Mouse (Mus musculus): ENCODE results near the gene Npb. TPM values are rescaled to one million over a fixed set of nuclear protein-coding genes. Genes with fewer than 3 reads are reported as not detected.

Gene Npb
- polyA plus RNA-seq, 1 experiment from 2014 or later: 0.79 TPM

GRCm38 (mm10) chr11:120630881-120631725 lies 22.8 kb downstream of the Npb start:
- Histone ChIP-seq H3K27ac (peak overlapping the region; percentile 64; the same call in 1 of the 2 replicates), H3K9ac (peak overlapping the region; percentile 95), H3K27me3 (no peaks in the 10 kb centered on the region), H3K4me2 (peak overlapping the region; percentile 86), H3K4me3 (peak overlapping the region; percentile 94; the same call in 1 of the 2 replicates), H3K9me3 (no peaks in the 10 kb centered on the region), H3K36me3 (peaks cover 31% of the 10 kb centered on the region), H3K4me1 (replicated peaks) (peaks cover 43% of the 10 kb centered on the region)
- 54% methylated on average over 7 of the region's 7 CpGs for WGBS
- no peak for ATAC-seq (ENCODE audit: low FRiP score)

DNA sequence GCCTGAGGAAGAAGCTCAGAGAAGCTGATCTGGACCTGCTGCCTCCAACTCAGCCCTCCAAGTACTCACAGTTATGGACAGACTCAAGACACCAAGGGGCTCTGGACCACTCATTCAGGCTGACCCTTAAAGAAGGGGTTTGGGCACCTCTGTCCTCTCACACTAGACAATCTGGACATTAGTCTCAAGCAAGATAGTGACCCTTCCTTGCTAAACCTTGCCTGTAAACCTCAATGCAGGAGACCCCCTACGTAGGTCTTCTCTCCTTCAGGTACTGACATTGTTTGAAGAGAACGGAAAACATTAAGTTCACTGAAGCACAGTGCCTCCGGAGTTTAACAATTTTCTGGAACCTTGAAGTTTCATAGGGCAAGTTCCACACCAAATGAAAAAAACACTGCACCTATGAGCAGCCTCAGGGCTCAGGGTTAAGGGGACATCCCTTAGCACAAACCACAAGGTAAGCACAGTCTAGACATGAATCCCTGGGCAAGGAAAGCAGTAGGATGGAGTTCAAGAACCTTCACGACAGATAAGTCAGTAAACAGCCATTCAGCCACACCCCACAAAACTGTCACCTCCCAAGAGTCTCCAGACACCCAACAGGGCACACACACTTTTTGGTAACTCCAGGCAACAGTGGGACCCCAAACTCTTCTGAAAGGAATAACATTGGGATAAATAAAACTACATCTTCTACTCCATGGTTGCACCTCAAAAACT lies 23.6 kb downstream of the Npb start:
- Histone ChIP-seq H3K27ac (peak overlapping the region; percentile 92; the same call in 1 of the 2 replicates), H3K9ac (peak overlapping the region; percentile 95), H3K4me2 (peak overlapping the region; percentile 86), H3K27me3 (no peaks in the 10 kb centered on the region), H3K36me3 (peaks cover 24% of the 10 kb centered on the region), H3K9me3 (no peaks in the 10 kb centered on the region), H3K4me3 (peak overlapping the region; percentile 94), H3K4me1 (replicated peaks) (peaks cover 43% of the 10 kb centered on the region)
- no peak for ATAC-seq (ENCODE audit: low FRiP score)
- WGBS: 69% methylated on average over 4 of the region's 4 CpGs

- Histone ChIP-seq H3K4me3 (peak overlapping the region; percentile 94), H3K4me1 (replicated peaks) (peaks cover 43% of the 10 kb centered on the region), H3K4me2 (peak overlapping the region; percentile 86), H3K27me3 (no peaks in the 10 kb centered on the region), H3K27ac (peak overlapping the region; percentile 92), H3K9me3 (no peaks in the 10 kb centered on the region), H3K36me3 (peaks cover 15% of the 10 kb centered on the region), H3K9ac (peak overlapping the region; percentile 95)
- WGBS: under 1% methylated on average over 106 of the region's 116 CpGs
- peak; percentile 87 for ATAC-seq (ENCODE audit: low FRiP score)
These were observed 24.6 kb downstream of the Npb start for GRCm38 (mm10) chr11:120632559-120633519.

- peaks cover 43% of the 10 kb centered on the region for H3K4me1 ChIP-seq (replicated peaks)
- H3K9me3 ChIP-seq: no peaks in the 10 kb centered on the region
- H3K9ac ChIP-seq: peak within 1 kb of the TSS; percentile 95
- H3K27ac ChIP-seq: peak within 1 kb of the TSS; percentile 92
- no peaks in the 10 kb centered on the region for H3K27me3 ChIP-seq
- H3K4me3 ChIP-seq: peak within 1 kb of the TSS; percentile 94
- H3K4me2 ChIP-seq: peak within 1 kb of the TSS; percentile 86
- 10% methylated on average over 58 of the region's 58 CpGs for WGBS
- peaks cover 12% of the 10 kb centered on the region for H3K36me3 ChIP-seq
- peak; percentile 87 for ATAC-seq (ENCODE audit: low FRiP score)
These were observed 25.5 kb downstream of the Npb start, which contains the start of gene Mafg for GRCm38 (mm10) chr11:120633520-120634343. Gene Mafg, minus strand, starts transcription at chr11:120633600.

GRCm38 (mm10) chr11:120634810-120635209 lies 26.5 kb downstream of the Npb start:
- H3K4me3 ChIP-seq: no peak overlapping the region
- no peak for ATAC-seq (ENCODE audit: low FRiP score)
- H3K27ac ChIP-seq: no peak overlapping the region
- H3K9ac ChIP-seq: no peak overlapping the region
- no peak overlapping the region for H3K4me2 ChIP-seq
- WGBS: 81% methylated on average over 5 of the region's 5 CpGs
- peaks cover 39% of the 10 kb centered on the region for H3K4me1 ChIP-seq (replicated peaks)
- H3K36me3 ChIP-seq: 0 out of 2 replicates have a peak, but pooled peaks cover under 1% of the 10 kb centered on the region
- no peaks in the 10 kb centered on the region for H3K27me3 ChIP-seq
- no peaks in the 10 kb centered on the region for H3K9me3 ChIP-seq

DNA sequence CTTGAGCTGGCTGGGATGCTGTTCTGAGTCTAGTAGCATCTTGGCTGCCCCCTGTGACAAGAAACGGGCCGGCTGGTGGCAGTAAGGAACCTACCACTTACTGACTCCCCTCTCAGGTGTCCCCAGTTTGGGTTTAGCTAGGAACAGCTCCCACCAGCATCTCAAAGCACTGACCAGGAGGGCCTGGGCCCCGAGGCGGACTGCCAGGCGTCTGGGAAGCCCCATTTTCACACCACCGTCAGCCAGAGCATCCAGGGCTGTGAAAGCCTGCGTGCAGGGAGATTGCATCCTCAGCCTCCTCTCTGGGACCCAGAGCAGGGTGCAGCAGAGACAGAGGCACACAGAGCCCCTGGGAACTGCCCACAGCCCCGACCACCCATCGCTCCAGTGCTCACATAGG lies 33.0 kb downstream of the Npb start:
- no peak overlapping the region for H3K27ac ChIP-seq
- 67% methylated on average over 9 of the region's 9 CpGs for WGBS
- peak overlapping the region; percentile 39; the same call in 1 of the 2 replicates for H3K9ac ChIP-seq
- no peak overlapping the region for H3K4me2 ChIP-seq
- ATAC-seq (ENCODE audit: low FRiP score): no peak
- H3K36me3 ChIP-seq: no peaks in the 10 kb centered on the region
- 0 out of 2 replicates have a peak, but pooled peaks cover 11% of the 10 kb centered on the region for H3K27me3 ChIP-seq
- H3K9me3 ChIP-seq: no peaks in the 10 kb centered on the region
- H3K4me3 ChIP-seq: no peak overlapping the region
- peaks cover 18% of the 10 kb centered on the region for H3K4me1 ChIP-seq (replicated peaks)

DNA sequence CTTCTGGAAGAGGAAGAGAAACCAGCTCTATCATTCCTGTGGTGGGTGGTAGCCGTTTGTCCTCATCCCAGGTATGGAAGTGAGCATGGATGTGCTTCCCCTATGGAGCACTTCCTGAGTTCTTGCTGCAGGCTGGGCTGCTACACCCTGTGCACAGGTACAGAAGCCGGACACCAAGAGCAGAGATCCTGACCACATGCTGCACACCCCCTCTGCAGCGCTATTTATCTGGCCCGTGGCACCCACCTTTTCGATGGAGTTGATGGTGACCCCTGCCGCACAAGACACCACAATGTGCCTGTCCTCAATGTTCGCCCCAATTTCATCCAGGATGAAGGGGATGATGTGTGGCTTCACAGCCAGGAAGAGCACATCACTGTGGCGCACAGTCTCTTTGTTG lies 33.6 kb downstream of the Npb start:
- Histone ChIP-seq H3K27me3 (peaks cover 14% of the 10 kb centered on the region; the same call in 1 of the 2 replicates), H3K4me1 (replicated peaks) (peaks cover 18% of the 10 kb centered on the region), H3K36me3 (no peaks in the 10 kb centered on the region), H3K9ac (no peak overlapping the region), H3K4me3 (no peak overlapping the region), H3K9me3 (no peaks in the 10 kb centered on the region), H3K27ac (no peak overlapping the region), H3K4me2 (0 out of 2 replicates have a peak overlapping the region, but pooled peaks have one; percentile 71)
- no peak for ATAC-seq (ENCODE audit: low FRiP score)
- WGBS: 89% methylated on average over 8 of the region's 8 CpGs

GRCm38 (mm10) chr11:120642939-120643600 lies 34.8 kb downstream of the Npb start:
- peak; percentile 80 for ATAC-seq (ENCODE audit: low FRiP score)
- H3K4me2 ChIP-seq: peak overlapping the region; percentile 71

DNA sequence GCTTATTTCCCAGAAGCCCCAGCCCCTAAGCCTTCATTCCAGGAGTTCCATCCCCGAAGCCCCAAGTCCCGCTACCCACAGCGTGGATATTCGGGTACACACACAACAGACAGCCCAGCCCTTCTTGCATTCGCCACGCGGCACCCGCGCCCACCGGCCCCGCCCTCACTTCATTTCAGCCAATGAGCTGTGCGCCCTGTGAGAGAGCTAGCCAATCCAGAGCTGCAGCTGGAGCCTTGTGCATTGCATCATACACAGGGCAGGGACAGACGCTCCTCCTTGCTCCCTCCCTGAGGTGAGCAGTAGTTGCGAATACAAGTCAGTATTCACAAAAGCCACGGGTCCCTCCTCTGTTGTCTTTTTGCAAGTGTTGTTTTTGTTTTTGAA lies 35.3 kb downstream of the Npb start, which contains the start of gene Pycr1:
Gene Pycr1 (minus strand): TSS at position 169 of the 387 bp plus-strand sequence.
- Histone ChIP-seq H3K36me3 (no peaks in the 10 kb centered on the region), H3K4me2 (peak within 1 kb of the TSS; percentile 71), H3K4me3 (peak within 1 kb of the TSS; percentile 47), H3K9me3 (no peaks in the 10 kb centered on the region), H3K9ac (peak within 1 kb of the TSS; percentile 74), H3K27me3 (peaks cover 21% of the 10 kb centered on the region; the same call in 1 of the 2 replicates), H3K27ac (peak within 1 kb of the TSS; percentile 49; the same call in 1 of the 2 replicates), H3K4me1 (replicated peaks) (peaks cover 26% of the 10 kb centered on the region)
- peak; percentile 99 for ATAC-seq (ENCODE audit: low FRiP score)
- WGBS: under 1% methylated on average over 15 of the region's 15 CpGs

More at GRCm38 (mm10) chr11:120642939-120643600, 34.8 kb downstream of the Npb start:
- Histone ChIP-seq H3K27ac (peak overlapping the region; percentile 49; the same call in 1 of the 2 replicates), H3K9me3 (no peaks in the 10 kb centered on the region), H3K4me1 (replicated peaks) (peaks cover 22% of the 10 kb centered on the region), H3K9ac (peak overlapping the region; percentile 74), H3K36me3 (no peaks in the 10 kb centered on the region), H3K4me3 (peak overlapping the region; percentile 47), H3K27me3 (peaks cover 21% of the 10 kb centered on the region; the same call in 1 of the 2 replicates)
- 2% methylated on average over 18 of the region's 18 CpGs for WGBS

All from hindbrain, embryonic 13.5 days (tissue).